Mouse (Mus musculus) C2C12 (cell line): ENCODE results near the gene Nfkbib.

Source experiments
- CEBPB ChIP-seq: IDR thresholded peaks from one replicate; pipeline ENCODE4 v1.6.1; 2011; ENCODE audit warnings: low read depth, mild to moderate bottlenecking, control low read depth, moderate library complexity
- CTCF ChIP-seq: IDR thresholded peaks from one replicate; pipeline ENCODE4 v1.5.1; 2011; ENCODE audit not compliant: control insufficient read depth, insufficient read depth, insufficient read length
- FOSL1 ChIP-seq: IDR thresholded peaks from one replicate; pipeline ENCODE4 v1.8.0; 2011; ENCODE audit warnings: mild to moderate bottlenecking, low read length; ENCODE audit not compliant: poor library complexity, insufficient read depth, severe bottlenecking
- MYOG ChIP-seq: IDR thresholded peaks from one replicate; pipeline ENCODE4 v1.6.1; 2011; ENCODE audit not compliant: control insufficient read depth, insufficient read length; ENCODE audit errors: extremely low read depth
- USF1 ChIP-seq: IDR thresholded peaks from one replicate; pipeline ENCODE4 v1.6.1; 2011; ENCODE audit warnings: low read depth, mild to moderate bottlenecking, control low read depth, moderate library complexity

- TF ChIP-seq CTCF (no peak), CEBPB (no peak), FOSL1 (no peak), USF1 (no peak), MYOG (no peak)
Observed at GRCm38 (mm10) chr7:28812436-28812835, 45.1 kb upstream of the Nfkbib start.
